8 mouse cellular contexts compared by ENCODE assay signal in the genomic region with DNA sequence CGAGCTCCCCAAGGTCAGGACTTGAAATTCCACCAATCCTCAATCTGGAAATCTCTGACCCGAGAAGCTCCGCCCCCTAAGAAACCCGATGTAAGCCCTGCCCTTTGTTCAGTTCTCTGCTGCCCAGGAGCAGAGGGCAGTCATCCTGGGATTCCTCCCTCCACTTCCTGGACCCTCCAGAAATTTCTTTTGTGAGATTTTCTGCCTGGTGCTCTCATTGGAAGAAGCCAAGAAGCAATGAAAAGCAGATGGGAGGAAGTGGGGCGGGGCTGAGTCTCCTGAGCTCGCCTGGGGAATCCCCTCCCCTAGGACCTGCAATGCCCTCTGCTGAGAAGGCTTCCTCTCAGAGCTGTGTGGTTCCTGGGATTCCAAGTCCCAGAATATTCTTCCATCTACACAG. TPM values are rescaled to one million over a fixed set of nuclear protein-coding genes. Genes with fewer than 3 reads are reported as not detected.
A peak's percentile ranks its signal among the peaks of the same experiment; 100 is the strongest.
DNase-seq lines count a peak whose midpoint lies in the region; ATAC-seq and TF ChIP-seq lines count a peak whose summit lies in the region.

No protein-coding gene starts in this region.

- no peak overlapping the region for H3K4me2 ChIP-seq in limb, embryonic 11.5 days (ENCODE audit: low read depth, severe bottlenecking)
- no peak overlapping the region for H3K4me2 ChIP-seq in neural tube, embryonic 11.5 days (ENCODE audit: low read depth)

- no peak for TF ChIP-seq CTCF in gastrocnemius, adult 2 months (IDR thresholded peaks at IDR 0.05)

- peak overlapping the region; percentile 46 for H3K4me3 ChIP-seq in gastrocnemius, adult 2 months
- no peak overlapping the region for H3K4me3 ChIP-seq in limb, embryonic 11.5 days (ENCODE audit: low read depth, low read length)
- H3K4me3 ChIP-seq in neural tube, embryonic 11.5 days (ENCODE audit: low read depth, low read length), result no peak overlapping the region

- H3K9ac ChIP-seq in limb, embryonic 11.5 days (ENCODE audit: low read length), result no peak overlapping the region
- no peak overlapping the region for H3K9ac ChIP-seq in neural tube, embryonic 11.5 days (ENCODE audit: low read length)

- intact Hi-C loops in gastrocnemius, adult 2 months (cut with DNase I), result no loop called here
- intact Hi-C loops in gastrocnemius, postnatal 36 days (cut with DNase I), result no loop called here

- ATAC-seq in granulocyte monocyte progenitor cell, adult 5-6 weeks (replicated peaks; ENCODE audit: poor library complexity, severe bottlenecking), result peak; percentile 46
- 0 out of 2 replicates have a peak, but pooled peaks have one; percentile 31 for ATAC-seq in limb, embryonic 11.5 days (ENCODE audit: insufficient number of reproducible peaks, low FRiP score, low TSS enrichment, low read depth)
- ATAC-seq in neural tube, embryonic 11.5 days (ENCODE audit: insufficient read depth, low FRiP score, low TSS enrichment), result peak; percentile 35; the same call in 1 of the 2 replicates

- no peak overlapping the region; the same call in 1 of the 2 replicates for H3K27ac ChIP-seq in gastrocnemius, adult 2 months
- no peak overlapping the region for H3K27ac ChIP-seq in limb, embryonic 11.5 days (replicated peaks; ENCODE audit: low read depth, low read length)
- H3K27ac ChIP-seq in neural tube, embryonic 11.5 days (ENCODE audit: low read depth, low read length), result no peak overlapping the region

- 19% methylated on average over 6 of the region's 6 CpGs for WGBS in limb, embryonic 11.5 days
- 30% methylated on average over 6 of the region's 6 CpGs for WGBS in neural tube, embryonic 11.5 days

- no peaks in the 10 kb centered on the region for H3K4me1 ChIP-seq in limb, embryonic 11.5 days (ENCODE audit: control insufficient read depth, insufficient read depth, low read length)
- H3K4me1 ChIP-seq in neural tube, embryonic 11.5 days (ENCODE audit: control insufficient read depth, insufficient read depth, low read length), result 0 out of 2 replicates have a peak, but pooled peaks cover 5% of the 10 kb centered on the region

- no peaks in the 10 kb centered on the region for H3K9me3 ChIP-seq in limb, embryonic 11.5 days (ENCODE audit: control insufficient read depth, low read length)
- no peaks in the 10 kb centered on the region for H3K9me3 ChIP-seq in neural tube, embryonic 11.5 days (ENCODE audit: control insufficient read depth, low read length)

- peaks cover 2% of the 10 kb centered on the region; the same call in 1 of the 2 replicates for H3K27me3 ChIP-seq in limb, embryonic 11.5 days (ENCODE audit: control insufficient read depth, insufficient read depth, low read length)
- H3K27me3 ChIP-seq in neural tube, embryonic 11.5 days (ENCODE audit: control insufficient read depth, insufficient read depth, low read length), result no peaks in the 10 kb centered on the region

- no peaks in the 10 kb centered on the region for H3K36me3 ChIP-seq in limb, embryonic 11.5 days (ENCODE audit: control insufficient read depth, insufficient read depth, low read length)
- no peaks in the 10 kb centered on the region for H3K36me3 ChIP-seq in neural tube, embryonic 11.5 days (ENCODE audit: control insufficient read depth, insufficient read depth, low read length)

- DNase-seq in gastrocnemius, adult 2 months, result peak; percentile 50
- no peak for DNase-seq in gastrocnemius, postnatal 36 days
- peak; percentile 89 for DNase-seq in NIH3T3 (ENCODE audit: low read depth)
- peak; percentile 71 for DNase-seq in limb, embryonic 11.5 days (ENCODE audit: low spot score)
- no peak for DNase-seq in neural tube, embryonic 11.5 days (ENCODE audit: low spot score)
- no peak for DNase-seq in urinary bladder, postnatal 4 days (ENCODE audit: low spot score in 2 of 2)
- DNase-seq in cerebellum, adult 11 months, result no peak

RNA-seq across cellular contexts. Expression of a gene that starts 2.9 kb away (rescaled TPM):
- under 1 TPM in 1 of 2 experiments, not detected in 1; 0.48 TPM for total RNA-seq in gastrocnemius, adult 2 months (2021)
- total RNA-seq in gastrocnemius, postnatal 36 days (2021), result under 1 TPM in 1 of 2 experiments, not detected in 1; 0.18 TPM
- not detected in 2 replicates for total RNA-seq in granulocyte monocyte progenitor cell, adult 5-6 weeks (2014; fragmentation: Nextera tagmentation)
- total RNA-seq in granulocyte monocyte progenitor cell, adult 5-6 weeks (2017), result 0.98 TPM in 1 of 2 replicates, not detected in the other
- polyA plus RNA-seq in limb, embryonic 11.5 days (2014; fragmentation: Nextera tagmentation; extraction: Ambion mirVana), result 0.91 and 1.0 TPM in 2 replicates
- 0.27 and 1.4 TPM in 2 replicates for polyA plus RNA-seq in neural tube, embryonic 11.5 days (2014; fragmentation: Nextera tagmentation; extraction: Ambion mirVana)

RNA-seq across cellular contexts. Expression of a gene that starts 13.0 kb away (rescaled TPM):
- total RNA-seq in gastrocnemius, adult 2 months (2021), result 1 to 10 TPM; 1.2 to 2.0 TPM
- total RNA-seq in gastrocnemius, postnatal 36 days (2021), result 1 to 10 TPM; 1.4 to 1.8 TPM
- total RNA-seq in granulocyte monocyte progenitor cell, adult 5-6 weeks (2014; fragmentation: Nextera tagmentation), result 0.23 TPM in 1 of 2 replicates, not detected in the other
- not detected in 2 replicates for total RNA-seq in granulocyte monocyte progenitor cell, adult 5-6 weeks (2017)
- polyA plus RNA-seq in limb, embryonic 11.5 days (2014; fragmentation: Nextera tagmentation; extraction: Ambion mirVana), result 1.8 and 3.0 TPM in 2 replicates
- 8.5 and 9.8 TPM in 2 replicates for polyA plus RNA-seq in neural tube, embryonic 11.5 days (2014; fragmentation: Nextera tagmentation; extraction: Ambion mirVana)

RNA-seq across cellular contexts. Expression of a gene that starts 26.0 kb away (rescaled TPM):
- total RNA-seq in gastrocnemius, adult 2 months (2021), result 1 to 10 TPM; 2.0 to 2.5 TPM
- 1 to 10 TPM; 2.3 to 2.5 TPM for total RNA-seq in gastrocnemius, postnatal 36 days (2021)
- 3.1 and 5.2 TPM in 2 replicates for total RNA-seq in granulocyte monocyte progenitor cell, adult 5-6 weeks (2014; fragmentation: Nextera tagmentation)
- 4.6 and 10.5 TPM in 2 replicates for total RNA-seq in granulocyte monocyte progenitor cell, adult 5-6 weeks (2017)
- polyA plus RNA-seq in limb, embryonic 11.5 days (2014; fragmentation: Nextera tagmentation; extraction: Ambion mirVana), result 5.3 and 5.5 TPM in 2 replicates
- 6.3 and 6.9 TPM in 2 replicates for polyA plus RNA-seq in neural tube, embryonic 11.5 days (2014; fragmentation: Nextera tagmentation; extraction: Ambion mirVana)

RNA-seq across cellular contexts. Expression of a gene that starts 26.1 kb away (rescaled TPM):
- total RNA-seq in gastrocnemius, adult 2 months (2021), result 10 to 100 TPM; 46.4 to 47.9 TPM
- 10 to 100 TPM; 38.3 to 40.7 TPM for total RNA-seq in gastrocnemius, postnatal 36 days (2021)
- 25.1 and 37.2 TPM in 2 replicates for total RNA-seq in granulocyte monocyte progenitor cell, adult 5-6 weeks (2014; fragmentation: Nextera tagmentation)
- total RNA-seq in granulocyte monocyte progenitor cell, adult 5-6 weeks (2017), result 2.6 and 3.0 TPM in 2 replicates
- polyA plus RNA-seq in limb, embryonic 11.5 days (2014; fragmentation: Nextera tagmentation; extraction: Ambion mirVana), result 13.1 and 14.0 TPM in 2 replicates
- polyA plus RNA-seq in neural tube, embryonic 11.5 days (2014; fragmentation: Nextera tagmentation; extraction: Ambion mirVana), result 11.8 and 12.1 TPM in 2 replicates

RNA-seq across cellular contexts. Expression of a gene that starts 26.6 kb away (rescaled TPM):
- not detected for total RNA-seq in gastrocnemius, adult 2 months (2021)
- total RNA-seq in gastrocnemius, postnatal 36 days (2021), result under 1 TPM in 1 of 2 experiments, not detected in 1; 0.08 TPM
- total RNA-seq in granulocyte monocyte progenitor cell, adult 5-6 weeks (2014; fragmentation: Nextera tagmentation), result not detected in 2 replicates
- total RNA-seq in granulocyte monocyte progenitor cell, adult 5-6 weeks (2017), result not detected in 2 replicates
- polyA plus RNA-seq in limb, embryonic 11.5 days (2014; fragmentation: Nextera tagmentation; extraction: Ambion mirVana), result 0.13 TPM in 1 of 2 replicates, not detected in the other
- not detected in 2 replicates for polyA plus RNA-seq in neural tube, embryonic 11.5 days (2014; fragmentation: Nextera tagmentation; extraction: Ambion mirVana)

Comparison
In these comparisons a context has a peak if more than half of its experiments do, and no peak if none do; other contexts are left out.
1. DNase-seq: peak in gastrocnemius, adult 2 months (single experiment), NIH3T3 (single experiment) and limb, embryonic 11.5 days (single experiment); none in gastrocnemius, postnatal 36 days (0 of 2), neural tube, embryonic 11.5 days (single experiment), urinary bladder, postnatal 4 days (0 of 2) and cerebellum, adult 11 months (single experiment).
2. Peak in every context shown above with its lines, with median percentiles within 50 percentile points of each other: ATAC-seq.